Mouse (Mus musculus) intestine, postnatal 0 days (tissue): ENCODE measurements around the gene Zdhhc1. TPM values are rescaled to one million over a fixed set of nuclear protein-coding genes. Genes with fewer than 3 reads are reported as not detected.

Experiments
- ATAC-seq: fragments of 200-750 bp; cut with Nextera tagmentation; 2 replicates; pipeline ENCODE4 v1.8.0; 2017; ENCODE audit warnings: mild to moderate bottlenecking, moderate TSS enrichment, moderate library complexity
- H3K27ac ChIP-seq: fragments of 300-500 bp; sonication (generic); 2 replicates; pipeline ENCODE4 v1.5.1; 2014; ENCODE audit warnings: mild to moderate bottlenecking, low read depth, low read length, moderate library complexity
- H3K27me3 ChIP-seq: fragments of 300-500 bp; sonication (generic); replicated peaks from 2 replicates; pipeline ENCODE4 v1.6.1; 2014; ENCODE audit warnings: low read length, mixed read lengths; ENCODE audit not compliant: control insufficient read depth, insufficient read depth
- H3K36me3 ChIP-seq: fragments of 300-500 bp; sonication (generic); 2 replicates; pipeline ENCODE4 v1.6.1; 2014; ENCODE audit warnings: mild to moderate bottlenecking, moderate library complexity; ENCODE audit not compliant: control insufficient read depth, insufficient read depth
- H3K4me1 ChIP-seq: fragments of 300-500 bp; sonication (generic); replicated peaks from 2 replicates; pipeline ENCODE4 v1.6.1; 2014; ENCODE audit warnings: antibody characterized with exemption, low read length, mixed read lengths; ENCODE audit not compliant: control insufficient read depth, insufficient read depth
- H3K4me2 ChIP-seq: fragments of 300-500 bp; sonication (generic); replicated peaks from 2 replicates; pipeline ENCODE4 v1.6.1; 2014; ENCODE audit warnings: low read depth, mild to moderate bottlenecking, moderate library complexity
- H3K4me3 ChIP-seq: fragments of 300-500 bp; sonication (generic); 2 replicates; pipeline ENCODE4 v1.5.1; 2014; ENCODE audit warnings: low read depth, low read length
- H3K9ac ChIP-seq: fragments of 300-500 bp; sonication (generic); 2 replicates; pipeline ENCODE4 v1.6.1; 2014; ENCODE audit warnings: mild to moderate bottlenecking, low read depth, low read length
- H3K9me3 ChIP-seq: fragments of 300-500 bp; sonication (generic); 2 replicates; pipeline ENCODE4 v1.6.1; 2016; ENCODE audit warnings: mixed run types; ENCODE audit not compliant: control insufficient read depth
- CTCF ChIP-seq: sonication (generic); IDR thresholded peaks from 2 replicates; pipeline ENCODE4 v1.5.1; 2016; ENCODE audit warnings: low read depth, mild to moderate bottlenecking, control low read depth, antibody characterized with exemption, moderate library complexity
- WGBS: fragments of 180-500 bp; shearing (Covaris S2); extraction: QIAGEN DNeasy Blood & Tissue Kit; methylation state at CpG from one replicate; pipeline ENCODE4 v1.1.7; 2014; 5-methylcytosine and 5-hydroxymethylcytosine counted together
- polyA plus RNA-seq: library from polyadenylated mRNA; unstranded; fragments of >200 nt; fragmentation: Nextera tagmentation; extraction: Ambion mirVana; gene quantifications from 2 replicates; pipeline ENCODE4 v1.2.1, GENCODE M21; 2015

Zdhhc1 gene
- polyA plus RNA-seq, 1 experiment from 2014 or later = 7.1 TPM

DNA sequence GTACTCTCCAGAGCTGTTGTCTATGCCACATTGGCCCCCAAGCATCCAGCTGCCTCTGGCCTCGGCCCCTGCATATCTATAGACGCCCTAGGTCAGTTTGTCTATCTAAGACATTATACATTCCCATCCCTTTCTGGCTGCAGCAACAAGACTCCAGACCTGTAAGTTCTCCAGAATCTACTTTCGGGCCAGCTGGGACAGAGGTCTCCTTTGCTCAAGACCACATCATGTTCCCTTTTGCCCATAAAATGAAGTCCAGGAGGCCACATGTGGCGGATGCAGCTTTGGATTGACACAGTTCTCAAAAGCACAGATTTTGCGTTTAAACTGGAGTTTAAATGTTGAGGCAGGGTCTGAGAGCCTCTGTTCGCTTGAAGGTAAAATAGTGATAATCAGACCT lies 17.5 kb upstream of the Zdhhc1 start:
- Histone ChIP-seq H3K36me3 (no peaks in the 10 kb centered on the region), H3K4me2 (no peak overlapping the region), H3K27me3 (peaks cover 4% of the 10 kb centered on the region; the same call in 1 of the 2 replicates), H3K9me3 (no peaks in the 10 kb centered on the region), H3K9ac (no peak overlapping the region), H3K4me3 (no peak overlapping the region), H3K27ac (no peak overlapping the region), H3K4me1 (peaks cover 3% of the 10 kb centered on the region)
- 89% methylated on average over 6 of the region's 6 CpGs for WGBS
- ATAC-seq = no peak
- no peak for TF ChIP-seq CTCF

DNA sequence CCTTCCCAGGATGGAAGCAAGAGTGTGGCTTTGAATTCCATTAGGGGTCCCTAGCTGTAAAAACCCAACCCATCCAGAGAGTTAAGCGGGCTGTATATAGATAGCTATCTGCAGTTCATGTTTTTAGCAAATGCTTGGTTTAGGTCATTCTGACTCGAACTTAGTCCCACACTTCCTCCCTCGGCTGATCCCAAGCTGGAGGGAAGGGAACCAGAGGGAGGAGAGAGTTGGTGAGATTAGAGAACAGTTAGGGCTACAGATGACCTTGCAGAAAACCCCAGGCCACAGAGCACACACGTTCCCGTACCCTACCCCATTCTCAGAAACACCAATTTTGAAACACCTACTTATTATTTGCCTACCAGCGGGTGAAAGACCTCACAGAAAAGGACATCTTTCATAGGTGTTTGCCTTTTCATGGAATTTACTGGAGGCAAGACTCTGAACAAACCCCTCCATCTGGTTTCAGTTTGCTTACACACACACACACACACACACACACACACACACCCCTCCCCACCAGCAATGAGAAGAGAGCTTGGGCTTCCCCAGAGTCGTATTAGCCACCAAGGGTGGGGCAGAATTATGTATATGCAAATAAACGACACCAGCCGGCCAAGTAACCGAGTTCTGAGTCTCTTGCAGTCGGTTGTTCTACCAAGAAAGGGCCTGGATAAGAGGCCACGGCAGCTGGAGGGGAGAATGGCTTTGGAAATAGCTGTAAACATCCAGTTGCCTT lies 13.5 kb upstream of the Zdhhc1 start:
- no peak overlapping the region for H3K4me2 ChIP-seq
- H3K4me3 ChIP-seq = no peak overlapping the region
- no peaks in the 10 kb centered on the region for H3K27me3 ChIP-seq
- H3K9ac ChIP-seq = no peak overlapping the region
- H3K9me3 ChIP-seq = no peaks in the 10 kb centered on the region
- no peak for ATAC-seq
- H3K27ac ChIP-seq = no peak overlapping the region
- WGBS = 37% methylated on average over 12 of the region's 12 CpGs
- H3K4me1 ChIP-seq = no peaks in the 10 kb centered on the region
- no peak for TF ChIP-seq CTCF
- no peaks in the 10 kb centered on the region for H3K36me3 ChIP-seq

- Histone ChIP-seq H3K4me3 (no peak overlapping the region), H3K4me1 (no peaks in the 10 kb centered on the region), H3K27me3 (no peaks in the 10 kb centered on the region), H3K9me3 (no peaks in the 10 kb centered on the region), H3K4me2 (no peak overlapping the region), H3K9ac (no peak overlapping the region), H3K36me3 (no peaks in the 10 kb centered on the region), H3K27ac (no peak overlapping the region)
- 78% methylated on average over 2 of the region's 2 CpGs for WGBS
- no peak for ATAC-seq
- TF ChIP-seq CTCF = no peak
Observed at GRCm38 (mm10) chr8:105508758-105509157, 12.1 kb upstream of the Zdhhc1 start.

GRCm38 (mm10) chr8:105506977-105507376 lies 10.3 kb upstream of the Zdhhc1 start:
- Histone ChIP-seq H3K9me3 (no peaks in the 10 kb centered on the region), H3K4me2 (no peak overlapping the region), H3K4me3 (no peak overlapping the region), H3K4me1 (no peaks in the 10 kb centered on the region), H3K27ac (no peak overlapping the region), H3K27me3 (no peaks in the 10 kb centered on the region), H3K9ac (no peak overlapping the region), H3K36me3 (no peaks in the 10 kb centered on the region)
- no peak for TF ChIP-seq CTCF
- 76% methylated on average over 6 of the region's 6 CpGs for WGBS
- ATAC-seq = no peak

- no peak overlapping the region for H3K27ac ChIP-seq
- H3K9ac ChIP-seq = no peak overlapping the region
- ATAC-seq = no peak
- H3K36me3 ChIP-seq = no peaks in the 10 kb centered on the region
- TF ChIP-seq CTCF = no peak
- no peaks in the 10 kb centered on the region for H3K4me1 ChIP-seq
- H3K4me2 ChIP-seq = no peak overlapping the region
- no peak overlapping the region for H3K4me3 ChIP-seq
- 91% methylated on average over 3 of the region's 3 CpGs for WGBS
- H3K27me3 ChIP-seq = no peaks in the 10 kb centered on the region
- no peaks in the 10 kb centered on the region for H3K9me3 ChIP-seq
Observed at GRCm38 (mm10) chr8:105504617-105505016, 7.9 kb upstream of the Zdhhc1 start.

DNA sequence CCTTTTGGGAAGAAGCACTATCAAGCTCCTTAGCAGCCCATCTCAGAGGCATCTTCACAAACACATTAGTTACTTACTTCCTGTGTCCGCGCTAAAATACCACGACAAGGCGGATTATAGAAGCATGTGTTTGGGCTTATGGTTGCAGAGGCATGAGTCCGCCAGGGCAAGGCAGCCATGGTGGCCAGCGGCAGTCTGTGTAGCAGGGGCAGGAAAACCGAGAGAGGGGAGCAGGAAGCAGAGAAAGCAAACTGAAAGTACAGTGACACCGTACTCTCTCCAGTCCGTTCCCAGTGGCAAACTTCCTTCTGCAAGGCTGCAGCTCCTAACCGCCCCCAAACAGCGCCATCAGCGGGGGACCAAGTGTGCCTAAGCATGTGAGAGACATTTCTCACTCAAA lies 3.1 kb upstream of the Zdhhc1 start:
- H3K27ac ChIP-seq = no peak overlapping the region
- H3K9ac ChIP-seq = no peak overlapping the region
- no peak overlapping the region for H3K4me3 ChIP-seq
- H3K4me1 ChIP-seq = no peaks in the 10 kb centered on the region; the same call in 1 of the 2 replicates
- no peaks in the 10 kb centered on the region for H3K9me3 ChIP-seq
- no peak for ATAC-seq
- WGBS = 57% methylated on average over 12 of the region's 12 CpGs
- H3K4me2 ChIP-seq = no peak overlapping the region; the same call in 1 of the 2 replicates
- no peaks in the 10 kb centered on the region for H3K36me3 ChIP-seq
- no peaks in the 10 kb centered on the region for H3K27me3 ChIP-seq
- no peak for TF ChIP-seq CTCF
